Mouse (Mus musculus) CH12.LX (cell line): ENCODE data around the gene Crip1. TPM values are rescaled to one million over a fixed set of nuclear protein-coding genes. Genes with fewer than 3 reads are reported as not detected.

ENCODE experiments used
- DNase-seq: peaks from one replicate; pipeline ENCODE4 v3.0.0-alpha.2; 2013; ENCODE audit errors: extremely low read depth
- H3K27ac ChIP-seq: 2 replicates; pipeline ENCODE4 v1.5.1; 2012; ENCODE audit warnings: low read depth, mild to moderate bottlenecking, control low read depth, moderate library complexity; ENCODE audit not compliant: insufficient read depth
- H3K27me3 ChIP-seq: replicated peaks from 2 replicates; pipeline ENCODE3; 2012; ENCODE audit warnings: inconsistent platforms
- H3K36me3 ChIP-seq, 2 experiments: replicated peaks in 1 of 2; 2 replicates each; pipeline versions ENCODE3 to v1.6.1; 2012; ENCODE audit warnings: inconsistent platforms in 1 of 2, low read length in 1 of 2, mild to moderate bottlenecking in 1 of 2, mixed read lengths in 1 of 2, moderate library complexity in 1 of 2; ENCODE audit not compliant: control insufficient read depth in 1 of 2, insufficient read depth in 1 of 2
- H3K4me1 ChIP-seq, 2 experiments: 2 replicates each; pipeline ENCODE4 v1.6.1; 2012; ENCODE audit warnings: inconsistent platforms in 1 of 2, moderate library complexity in 1 of 2; ENCODE audit not compliant: insufficient read depth in 2 of 2, control insufficient read depth in 1 of 2
- H3K4me2 ChIP-seq: 2 replicates; pipeline ENCODE4 v1.6.1; 2012; ENCODE audit warnings: low read depth, mild to moderate bottlenecking, control low read depth; ENCODE audit not compliant: poor library complexity, insufficient read depth, severe bottlenecking
- H3K4me3 ChIP-seq, 3 experiments: fragments of 150-350 bp in 1 of 3; sonication (generic) in 1 of 3; replicated peaks in 1 of 3; 2 replicates each; pipeline versions ENCODE3 to v1.5.1; 2011 to 2012; ENCODE audit warnings: low read depth in 2 of 3, low read length in 2 of 3, mild to moderate bottlenecking in 2 of 3, moderate library complexity in 2 of 3, control low read depth in 1 of 3, improper control_type of control experiment in 1 of 3, inconsistent platforms in 1 of 3, mixed read lengths in 1 of 3; ENCODE audit not compliant: poor library complexity in 1 of 3
- H3K79me2 ChIP-seq: replicated peaks from 2 replicates; pipeline ENCODE4 v1.6.1; 2012; ENCODE audit warnings: mild to moderate bottlenecking, moderate library complexity; ENCODE audit not compliant: control insufficient read depth, poor library complexity, insufficient read depth, severe bottlenecking; ENCODE audit errors: extremely low read depth
- H3K9ac ChIP-seq: 2 replicates; pipeline ENCODE4 v1.6.1; 2012; ENCODE audit warnings: low read depth, mild to moderate bottlenecking, control low read depth, moderate library complexity; ENCODE audit not compliant: insufficient read depth
- H3K9me3 ChIP-seq: replicated peaks from 2 replicates; pipeline ENCODE3; 2012; ENCODE audit warnings: low read length, inconsistent platforms, mixed read lengths
- CHD1 ChIP-seq: IDR thresholded peaks from 2 replicates; pipeline ENCODE4 v1.6.1; 2012; ENCODE audit warnings: low read depth, low read length, improper control_type of control experiment, inconsistent platforms
- CTCF ChIP-seq, 2 experiments: IDR thresholded peaks in 1 of 2; conservative IDR thresholded peaks in 1 of 2; 2 replicates each; pipeline ENCODE4 v1.5.1; 2011 to 2012; ENCODE audit warnings: low read depth in 2 of 2, low read length in 2 of 2, improper control_type of control experiment in 1 of 2, inconsistent platforms in 1 of 2, mild to moderate bottlenecking in 1 of 2, moderate library complexity in 1 of 2
- ETS1 ChIP-seq: conservative IDR thresholded peaks from 2 replicates; pipeline ENCODE4 v1.6.1; 2012; ENCODE audit warnings: low read depth, mild to moderate bottlenecking, inconsistent platforms, low read length, improper control_type of control experiment, moderate library complexity
- GABPA ChIP-seq: IDR thresholded peaks from 2 replicates; pipeline ENCODE4 v1.6.1; 2012; ENCODE audit warnings: low read depth, low read length, improper control_type of control experiment, inconsistent platforms; ENCODE audit not compliant: insufficient replicate concordance
- HCFC1 ChIP-seq: IDR thresholded peaks from 2 replicates; pipeline ENCODE4 v1.6.1; 2012; ENCODE audit warnings: low read depth, mild to moderate bottlenecking, inconsistent platforms, low read length, improper control_type of control experiment
- IRF4 ChIP-seq: IDR thresholded peaks from 2 replicates; pipeline ENCODE4 v1.6.1; 2014; ENCODE audit warnings: low read depth, mild to moderate bottlenecking, inconsistent platforms, low read length, improper control_type of control experiment
- JUN ChIP-seq: IDR thresholded peaks from 2 replicates; pipeline ENCODE4 v1.6.1; 2011; ENCODE audit warnings: low read depth, mild to moderate bottlenecking, low read length, improper control_type of control experiment, moderate library complexity; ENCODE audit not compliant: insufficient read depth
- KAT2A ChIP-seq: IDR thresholded peaks from 2 replicates; pipeline ENCODE4 v1.6.1; 2012; ENCODE audit warnings: low read length, improper control_type of control experiment, inconsistent platforms; ENCODE audit not compliant: insufficient replicate concordance
- MAFK ChIP-seq: IDR thresholded peaks from 2 replicates; pipeline ENCODE4 v1.6.1; 2011; ENCODE audit warnings: low read length, improper control_type of control experiment; ENCODE audit not compliant: insufficient replicate concordance
- MEF2A ChIP-seq: IDR thresholded peaks from 2 replicates; pipeline ENCODE4 v1.6.1; 2014; ENCODE audit warnings: low read depth, mild to moderate bottlenecking, inconsistent platforms, low read length, improper control_type of control experiment, borderline replicate concordance
- NRF1 ChIP-seq: IDR thresholded peaks from 2 replicates; pipeline ENCODE4 v1.6.1; 2014; ENCODE audit warnings: low read depth, mild to moderate bottlenecking, inconsistent platforms, low read length, improper control_type of control experiment, moderate library complexity
- PAX5 ChIP-seq: IDR thresholded peaks from 2 replicates; pipeline ENCODE4 v1.6.1; 2012; ENCODE audit warnings: low read length, inconsistent platforms, mixed read lengths
- SIN3A ChIP-seq: IDR thresholded peaks from 2 replicates; pipeline ENCODE4 v1.6.1; 2012; ENCODE audit warnings: low read length, improper control_type of control experiment, inconsistent platforms
- SMC3 ChIP-seq: IDR thresholded peaks from 2 replicates; pipeline ENCODE4 v1.6.1; 2011; ENCODE audit warnings: low read depth, low read length, improper control_type of control experiment
- USF2 ChIP-seq: conservative IDR thresholded peaks from 2 replicates; pipeline ENCODE4 v1.6.1; 2011; ENCODE audit warnings: low read depth, low read length, improper control_type of control experiment
- ZC3H11A ChIP-seq: IDR thresholded peaks from 2 replicates; pipeline ENCODE4 v1.6.1; 2012; ENCODE audit warnings: low read depth, mild to moderate bottlenecking, inconsistent platforms, low read length, improper control_type of control experiment
- dilution Hi-C: fragments of 300-500 bp; cut with MboI; formaldehyde crosslinking; loops from 2 replicates; pipeline ENCODE4 v1.14.3; 2020; ENCODE audit warnings: low sequenced_read_pairs; ENCODE audit not compliant: extremely low pct_unique_long_range_greater_than_20kb, extremely low pct_ligation_motif_present
- in situ Hi-C: fragments of 300-500 bp; cut with MboI; formaldehyde crosslinking; loops from 3 replicates; pipeline ENCODE4 v1.14.3; 2019; ENCODE audit warnings: low sequenced_read_pairs, low pct_ligation_motif_present, low pct_unique_long_range_greater_than_20kb, mixed read lengths
- polyA plus RNA-seq: library from polyadenylated mRNA; unstranded; fragments of >175 nt; gene quantifications from 2 replicates; pipeline ENCODE4 v1.2.1, GENCODE M21; 2012; ENCODE audit warnings: low read depth; ENCODE audit not compliant: insufficient read length
- total RNA-seq, 2 experiments: library from RNA; depleted of rRNA; stranded (reverse); fragments of 300-350 nt in 1 of 2; fragments of >200 nt in 1 of 2; gene quantifications; 2 replicates each; pipeline ENCODE4 v1.2.3; 2012 to 2014

The Crip1 gene
- total and polyA plus RNA-seq, 3 experiments: 2.0 to 77.2 (median 2.8) TPM

- dilution Hi-C loops (no loop called here), in situ Hi-C loops (no loop called here)
- Histone ChIP-seq H3K79me2 (no peaks in the 10 kb centered on the region), H3K27ac (no peak overlapping the region), H3K4me2 (no peak overlapping the region), H3K36me3 (peaks cover 0 to 7% of the 10 kb centered on the region in 2 experiments), H3K9me3 (peaks cover 8% of the 10 kb centered on the region), H3K4me1 (peaks cover 10 to 24% of the 10 kb centered on the region in 2 experiments), H3K27me3 (peaks cover 28% of the 10 kb centered on the region), H3K9ac (no peak overlapping the region), H3K4me3 (no peak overlapping the region)
- DNase-seq: no peak
- TF ChIP-seq PAX5 (no peak), ZC3H11A (no peak), MEF2A (no peak), USF2 (no peak), CHD1 (no peak), KAT2A (no peak), MAFK (no peak), NRF1 (no peak)
Observed at GRCm38 (mm10) chr12:113145591-113145990, 525 bp upstream of the Crip1 start.

DNA sequence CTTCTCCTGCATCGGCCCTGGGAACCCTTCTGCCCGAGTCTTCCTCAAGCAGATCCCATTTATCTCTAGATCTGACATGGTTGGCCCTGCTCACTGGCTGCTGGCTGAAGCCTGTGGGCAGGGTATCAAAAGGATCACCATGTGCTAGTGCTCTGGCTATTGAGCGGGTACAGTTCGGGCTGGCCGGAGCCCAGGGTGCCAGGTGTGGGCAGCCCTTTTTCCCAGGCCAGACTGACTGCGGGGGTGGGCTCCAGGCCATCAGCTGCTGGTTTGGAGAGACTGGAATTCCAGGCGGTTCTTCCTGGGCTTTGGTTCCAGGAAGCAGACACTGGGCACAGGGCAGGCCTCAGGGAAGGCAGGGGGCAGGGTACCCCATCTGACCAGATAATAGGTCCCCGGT is 1.4 kb downstream of the Crip1 start:
- H3K4me1 ChIP-seq: peaks cover 10 to 19% of the 10 kb centered on the region in 2 experiments
- dilution Hi-C loops (no loop called here), in situ Hi-C loops (no loop called here)
- H3K9ac ChIP-seq: no peak overlapping the region
- no peak for DNase-seq
- no peak overlapping the region for H3K4me3 ChIP-seq
- no peak for TF ChIP-seq HCFC1
- no peak for TF ChIP-seq GABPA
- no peak for TF ChIP-seq IRF4
- no peak for TF ChIP-seq MAFK
- TF ChIP-seq SIN3A: no peak
- no peak for TF ChIP-seq CHD1
- TF ChIP-seq ETS1: no peak
- no peaks in the 10 kb centered on the region for H3K9me3 ChIP-seq
- no peaks in the 10 kb centered on the region for H3K79me2 ChIP-seq
- no peak overlapping the region for H3K27ac ChIP-seq
- peaks cover 0 to 6% of the 10 kb centered on the region in 2 experiments for H3K36me3 ChIP-seq
- no peak overlapping the region for H3K4me2 ChIP-seq
- H3K27me3 ChIP-seq: peaks cover 47% of the 10 kb centered on the region

DNA sequence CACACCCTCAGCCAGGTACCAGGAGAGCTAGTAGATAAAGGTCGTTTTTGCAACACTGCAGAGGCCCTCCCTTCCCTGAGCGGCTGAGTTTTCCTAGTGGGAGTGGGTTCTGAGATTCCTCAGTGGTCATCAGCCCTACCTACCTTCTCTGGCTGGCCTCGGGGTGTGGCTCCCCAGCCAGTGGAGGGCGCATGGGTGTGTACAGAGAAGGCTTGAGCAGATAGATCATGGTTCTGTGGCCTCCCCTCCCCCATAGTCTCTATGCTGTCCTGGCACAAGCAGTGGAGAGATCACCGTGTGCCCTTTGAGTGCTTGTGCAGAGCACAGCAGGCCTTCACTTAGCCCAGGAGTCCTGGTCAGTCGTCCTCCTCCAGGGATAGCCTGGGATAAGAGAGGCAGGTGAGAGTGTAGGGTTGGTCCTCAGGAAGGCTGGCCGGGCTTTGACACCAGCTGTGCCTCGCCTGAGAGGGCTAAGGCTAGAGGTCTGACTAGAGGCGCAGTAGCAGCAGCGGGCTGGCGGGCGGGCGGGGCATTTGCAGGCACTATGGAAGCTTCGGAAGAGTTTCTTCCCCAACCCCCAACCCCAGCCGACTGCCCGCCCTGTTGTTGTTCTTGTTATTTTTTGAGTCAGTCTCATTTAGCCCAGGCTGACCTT is 2.4 kb downstream of the Crip1 start:
- dilution Hi-C loops: no loop called here
- in situ Hi-C loops: no loop called here
- H3K27ac ChIP-seq: no peak overlapping the region
- no peaks in the 10 kb centered on the region for H3K9me3 ChIP-seq
- H3K4me2 ChIP-seq: no peak overlapping the region
- H3K9ac ChIP-seq: no peak overlapping the region
- peaks cover 10 to 19% of the 10 kb centered on the region in 2 experiments for H3K4me1 ChIP-seq
- H3K79me2 ChIP-seq: no peaks in the 10 kb centered on the region
- peaks cover 0 to 6% of the 10 kb centered on the region in 2 experiments for H3K36me3 ChIP-seq
- no peak overlapping the region for H3K4me3 ChIP-seq
- H3K27me3 ChIP-seq: peaks cover 57% of the 10 kb centered on the region
- DNase-seq: no peak
- TF ChIP-seq CTCF (conservative IDR thresholded peaks at IDR 0.05 in 1 of 2, IDR thresholded peaks at IDR 0.05 in 1 of 2; ENCODE audit: low read depth in 2 of 2, low read length in 2 of 2) (peak in 1 of 2 experiments; percentile 49; a peak in 2 of 4 replicates), JUN (no peak), SMC3 (peak; percentile 25; the same call in 1 of the 2 replicates)
